9 mouse cellular contexts compared by ENCODE assay signal in the genomic region with DNA sequence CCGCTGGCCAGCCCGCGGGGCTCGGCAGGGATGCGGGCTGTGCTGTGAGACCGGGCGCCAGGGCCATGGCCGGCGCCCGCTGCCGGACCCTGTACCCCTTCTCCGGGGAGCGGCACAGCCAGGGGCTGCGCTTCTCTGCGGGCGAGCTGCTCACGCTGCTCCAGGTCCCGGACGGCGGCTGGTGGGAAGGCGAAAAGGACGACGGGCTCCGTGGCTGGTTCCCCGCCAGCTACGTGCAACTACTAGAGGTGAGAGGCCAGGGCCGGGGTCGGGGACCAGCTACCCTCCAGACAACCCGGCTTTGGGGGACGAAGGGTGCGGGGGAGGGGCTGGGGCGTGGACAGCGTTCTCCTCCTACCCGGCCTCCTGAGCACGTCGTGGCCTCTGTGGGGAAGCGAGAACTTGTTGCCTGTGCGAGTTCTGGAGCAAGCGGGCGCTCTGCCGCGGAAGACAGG. TPM values are rescaled to one million over a fixed set of nuclear protein-coding genes. Genes with fewer than 3 reads are reported as not detected.
A peak's percentile ranks its signal among the peaks of the same experiment; 100 is the strongest.
DNase-seq lines count a peak whose midpoint lies in the region; ATAC-seq and TF ChIP-seq lines count a peak whose summit lies in the region.
"Had no signal": no experiment of that assay in that cellular context is flagged by ENCODE, and none has a peak within 500 bp of the region (broad histone marks: within the 10 kb centered on the region; RNA-seq: fewer than 3 reads in every experiment).

No protein-coding gene starts in this region.

- DNase-seq in kidney, adult 2 months: peak; percentile 21
- DNase-seq in kidney, adult 8-10 months: no peak
- DNase-seq in brain, embryonic 14.5 days (ENCODE audit: low read depth): peak; percentile 25
- peak; percentile 47 to 60 for DNase-seq in heart, adult 2 months
- peak; percentile 32 for DNase-seq in kidney, postnatal 0 days (ENCODE audit: low spot score)
- DNase-seq in lung, postnatal 4 days: peak; percentile 45 to 52
- DNase-seq in left cerebral cortex, adult 9 months (ENCODE audit: low spot score in 2 of 2): no peak

- no peaks in the 10 kb centered on the region; the same call in 1 of the 2 replicates for H3K27me3 ChIP-seq in kidney, adult 2 months (replicated peaks; ENCODE audit: control insufficient read depth, insufficient read depth, low read length)
- H3K27me3 ChIP-seq in heart, adult 2 months (ENCODE audit: control insufficient read depth, insufficient read depth, low read length): peaks cover 4% of the 10 kb centered on the region
- H3K27me3 ChIP-seq in kidney, postnatal 0 days (ENCODE audit: insufficient read depth, low read length): no peaks in the 10 kb centered on the region
- H3K27me3 ChIP-seq in stomach, embryonic 16.5 days (ENCODE audit: control insufficient read depth, insufficient read depth, low read length): peaks cover 3% of the 10 kb centered on the region; the same call in 1 of the 2 replicates

- no peaks in the 10 kb centered on the region for H3K79me2 ChIP-seq in heart, adult 2 months (replicated peaks; ENCODE audit: control insufficient read depth, insufficient read depth, low read length)

- TF ChIP-seq EP300 in heart, adult 2 months (IDR thresholded peaks at IDR 0.05; ENCODE audit: insufficient read depth, low read depth, low read length): no peak

- H3K9me3 ChIP-seq in kidney, postnatal 0 days (replicated peaks; ENCODE audit: low read length): no peaks in the 10 kb centered on the region
- H3K9me3 ChIP-seq in stomach, embryonic 16.5 days (replicated peaks; ENCODE audit: control insufficient read depth, low read length): no peaks in the 10 kb centered on the region

- TF ChIP-seq CTCF in kidney, adult 2 months (conservative IDR thresholded peaks at IDR 0.05; ENCODE audit: insufficient read depth, insufficient read length, low read depth, low read length): no peak
- no peak for TF ChIP-seq CTCF in brain, embryonic 14.5 days (IDR thresholded peaks at IDR 0.05; ENCODE audit: borderline replicate concordance, extremely low read depth, insufficient read depth, insufficient read length)
- TF ChIP-seq CTCF in heart, adult 2 months (IDR thresholded peaks at IDR 0.05): no peak
- no peak for TF ChIP-seq CTCF in kidney, postnatal 0 days (IDR thresholded peaks at IDR 0.05; ENCODE audit: low read depth)

- intact Hi-C loops in heart, adult 2 months (cut with DNase I): loop anchor here (5.0 kb wide), 1 partner anchor 78 kb away; no protein-coding TSS in a partner anchor

- H3K27ac ChIP-seq in kidney, adult 2 months (ENCODE audit: insufficient read depth, low read depth, low read length): no peak overlapping the region
- H3K27ac ChIP-seq in heart, adult 2 months: no peak overlapping the region; the same call in 1 of the 2 replicates
- H3K27ac ChIP-seq in kidney, postnatal 0 days: peak overlapping the region; percentile 57; the same call in 1 of the 2 replicates
- H3K27ac ChIP-seq in stomach, embryonic 16.5 days (ENCODE audit: low read length): no peak overlapping the region; the same call in 1 of the 2 replicates

- ATAC-seq in kidney, postnatal 0 days (replicated peaks; ENCODE audit: low FRiP score, low read depth): peak; percentile 48
- ATAC-seq in stomach, embryonic 16.5 days (ENCODE audit: insufficient read depth, low FRiP score): peak; percentile 42; the same call in 1 of the 2 replicates

- H3K9ac ChIP-seq in heart, adult 2 months (ENCODE audit: low read depth, low read length): peak overlapping the region; percentile 64
- H3K9ac ChIP-seq in kidney, postnatal 0 days (ENCODE audit: low read depth, low read length): peak overlapping the region; percentile 72
- H3K9ac ChIP-seq in stomach, embryonic 16.5 days (ENCODE audit: low read length): peak overlapping the region; percentile 82

- peak overlapping the region; percentile 72 for H3K4me3 ChIP-seq in kidney, adult 2 months (ENCODE audit: insufficient read depth, low read depth, low read length)
- H3K4me3 ChIP-seq in heart, adult 2 months: peak overlapping the region; percentile 54
- H3K4me3 ChIP-seq in kidney, postnatal 0 days (replicated peaks; ENCODE audit: low read depth, low read length): peak overlapping the region; percentile 75
- H3K4me3 ChIP-seq in stomach, embryonic 16.5 days (replicated peaks; ENCODE audit: low read length): peak overlapping the region; percentile 73

- WGBS in kidney, adult 2 months: 2% methylated on average over 42 of the region's 42 CpGs
- WGBS in heart, adult 2 months: 3% methylated on average over 41 of the region's 42 CpGs
- WGBS in kidney, postnatal 0 days: under 1% methylated on average over 42 of the region's 42 CpGs
- under 1% methylated on average over 42 of the region's 42 CpGs for WGBS in stomach, embryonic 16.5 days

- no peak for TF ChIP-seq POLR2A in kidney, adult 2 months (IDR thresholded peaks at IDR 0.05; ENCODE audit: low read depth, low read length)
- TF ChIP-seq POLR2A in brain, embryonic 14.5 days (IDR thresholded peaks at IDR 0.05; ENCODE audit: borderline replicate concordance, extremely low read depth, insufficient read depth, insufficient read length, poor library complexity, severe bottlenecking): no peak
- no peak for TF ChIP-seq POLR2A in heart, adult 2 months (IDR thresholded peaks at IDR 0.05; ENCODE audit: insufficient read depth, low read depth, low read length)

- H3K4me1 ChIP-seq in kidney, adult 2 months (ENCODE audit: control insufficient read depth, insufficient read depth, low read length): no peaks in the 10 kb centered on the region
- no peaks in the 10 kb centered on the region; the same call in 1 of the 2 replicates for H3K4me1 ChIP-seq in heart, adult 2 months (ENCODE audit: control insufficient read depth, insufficient read depth, low read length)
- no peaks in the 10 kb centered on the region for H3K4me1 ChIP-seq in kidney, postnatal 0 days (replicated peaks; ENCODE audit: insufficient read depth, low read length)
- H3K4me1 ChIP-seq in stomach, embryonic 16.5 days (ENCODE audit: control insufficient read depth, insufficient read depth, low read length): no peaks in the 10 kb centered on the region

- peak overlapping the region; percentile 99 for H3K4me2 ChIP-seq in kidney, postnatal 0 days (ENCODE audit: low read length)
- H3K4me2 ChIP-seq in stomach, embryonic 16.5 days (ENCODE audit: low read depth, low read length): peak overlapping the region; percentile 96

- H3K36me3 ChIP-seq in kidney, adult 2 months (ENCODE audit: control insufficient read depth, insufficient read depth, low read length): no peaks in the 10 kb centered on the region
- no peaks in the 10 kb centered on the region for H3K36me3 ChIP-seq in heart, adult 2 months (ENCODE audit: control insufficient read depth, insufficient read depth, low read length)
- no peaks in the 10 kb centered on the region for H3K36me3 ChIP-seq in kidney, postnatal 0 days (ENCODE audit: insufficient read depth, low read length)
- H3K36me3 ChIP-seq in stomach, embryonic 16.5 days (ENCODE audit: control insufficient read depth, insufficient read depth, low read length): no peaks in the 10 kb centered on the region
- H3K36me3 ChIP-seq: G1E had no signal

RNA-seq across cellular contexts. Expression of gene Gas7, which starts 0.3 kb away (rescaled TPM):
- 3.6 and 3.8 TPM in 2 replicates for polyA plus RNA-seq in kidney, adult 2 months (2012; rRNA removed)
- 18.5 and 22.1 TPM in 2 replicates for polyA plus RNA-seq in brain, embryonic 14.5 days (2012; rRNA removed)
- 10 to 100 TPM in 1 of 2 experiments, 1 to 10 TPM in 1; 9.3 to 11.5 TPM for total RNA-seq in heart, adult 2 months (2021)
- polyA plus RNA-seq in heart, adult 2 months (2012; rRNA removed): 5.8 and 8.6 TPM in 2 replicates
- 10.2 and 10.5 TPM in 2 replicates for polyA plus RNA-seq in kidney, postnatal 0 days (2015; fragmentation: Nextera tagmentation; extraction: Ambion mirVana)
- polyA plus RNA-seq in stomach, embryonic 16.5 days (2015; fragmentation: Nextera tagmentation; extraction: Ambion mirVana): 15.5 and 18.8 TPM in 2 replicates
- polyA plus RNA-seq: G1E had no signal

Comparison
In these comparisons a context has a peak if more than half of its experiments do, and no peak if none do; other contexts are left out.
1. DNase-seq: peak in kidney, adult 2 months (single experiment), brain, embryonic 14.5 days (single experiment), heart, adult 2 months (2 of 2), kidney, postnatal 0 days (single experiment) and lung, postnatal 4 days (2 of 2); none in kidney, adult 8-10 months (0 of 2) and left cerebral cortex, adult 9 months (0 of 2).
2. Peak in every context shown above with its lines, with median percentiles within 50 percentile points of each other: H3K4me3 ChIP-seq and H3K9ac ChIP-seq.